Mouse (Mus musculus): ENCODE measurements at regions not wholly inside any gene's neighbourhood (a gene's known extent, or its start where the extent isn't known, plus 50 kb on each side); places are given as distances from the start of the nearest gene placed in this dataset.
"Not testable (repeated sequence)": the region's sequence is repeated elsewhere in the genome, so short reads cannot be mapped to it uniquely, and the experiment has no call there.

- ATAC-seq (replicated peaks; ENCODE audit: low FRiP score, poor library complexity, severe bottlenecking) = no peak
Measured at GRCm38 (mm10) chr3:21678265-21678664, 398.2 kb upstream of the Tbl1xr1 start.

DNA sequence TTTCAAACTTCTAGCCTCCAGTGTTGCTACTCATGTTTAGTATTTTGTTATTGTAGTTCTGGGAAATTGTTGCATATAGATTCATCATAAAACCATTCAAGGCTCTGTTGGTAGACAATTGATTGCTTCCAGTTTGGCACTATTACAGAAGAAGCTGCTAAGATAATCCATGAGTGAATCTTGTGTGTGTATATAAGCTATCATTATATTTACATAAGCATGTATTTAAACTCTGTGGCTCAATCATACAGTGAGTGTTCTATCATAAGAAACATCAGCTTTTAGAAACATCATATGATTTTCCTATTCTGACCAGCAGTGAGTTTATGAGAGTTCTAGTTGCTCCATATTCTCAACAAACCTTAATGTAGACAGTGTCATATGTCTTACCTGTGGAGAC is 397.7 kb upstream of the Tbl1xr1 start:
- ATAC-seq (replicated peaks; ENCODE audit: low FRiP score, poor library complexity, severe bottlenecking) = no peak

DNA sequence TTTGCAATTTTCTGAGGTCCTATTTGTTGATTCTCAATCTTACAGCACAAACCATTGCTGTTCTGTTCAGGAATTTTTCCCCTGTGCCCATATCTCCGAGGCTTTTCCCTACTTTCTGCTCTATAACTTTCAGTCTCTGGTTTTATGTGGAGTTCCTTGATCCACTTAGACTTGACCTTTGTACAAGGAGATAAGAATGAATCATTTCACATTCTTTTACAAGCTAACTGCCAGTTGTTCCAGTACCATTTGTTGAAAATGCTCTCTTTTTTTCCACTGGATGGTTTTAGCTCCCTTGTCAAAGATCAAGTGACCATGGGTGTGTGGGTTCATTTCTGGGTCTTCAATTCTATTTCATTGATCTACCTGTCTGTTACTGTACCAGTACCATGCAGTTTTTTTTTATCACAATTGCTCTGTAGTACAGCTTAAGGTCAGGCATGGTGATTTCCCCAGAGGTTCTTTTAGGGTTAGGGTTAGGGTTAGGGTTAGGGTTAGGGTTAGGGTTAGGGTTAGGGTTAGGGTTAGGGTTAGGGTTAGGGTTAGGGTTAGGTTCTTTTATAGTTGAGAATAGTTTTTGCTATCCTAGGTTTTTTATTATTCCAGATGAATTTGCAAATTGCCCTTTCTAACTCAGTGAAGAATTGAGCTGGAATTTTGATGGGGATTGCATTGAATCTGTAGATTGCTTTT is 378.3 kb upstream of the Tbl1xr1 start:
- ATAC-seq (replicated peaks; ENCODE audit: low FRiP score, poor library complexity, severe bottlenecking) = not testable (repeated sequence)

DNA sequence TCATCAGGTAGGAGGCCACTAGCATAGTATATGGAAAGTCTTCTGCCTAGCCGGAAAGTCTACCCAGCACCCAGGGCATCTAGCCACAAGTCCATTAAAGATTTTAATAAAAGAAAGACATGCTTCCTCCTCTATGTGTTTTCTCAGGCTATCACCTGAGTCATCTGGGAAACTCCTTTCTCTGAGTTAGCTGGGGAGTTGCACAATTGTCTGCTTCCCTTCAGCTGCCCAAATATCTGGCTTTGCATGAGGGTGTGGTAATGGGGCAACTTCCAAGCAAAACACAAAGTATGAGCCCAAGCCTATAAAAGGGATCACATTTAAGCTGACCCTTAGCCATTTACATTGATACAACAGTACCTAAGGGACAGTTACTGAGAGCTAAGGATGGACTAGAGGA is 376.9 kb upstream of the Tbl1xr1 start:
- ATAC-seq (replicated peaks; ENCODE audit: low FRiP score, poor library complexity, severe bottlenecking) = no peak

DNA sequence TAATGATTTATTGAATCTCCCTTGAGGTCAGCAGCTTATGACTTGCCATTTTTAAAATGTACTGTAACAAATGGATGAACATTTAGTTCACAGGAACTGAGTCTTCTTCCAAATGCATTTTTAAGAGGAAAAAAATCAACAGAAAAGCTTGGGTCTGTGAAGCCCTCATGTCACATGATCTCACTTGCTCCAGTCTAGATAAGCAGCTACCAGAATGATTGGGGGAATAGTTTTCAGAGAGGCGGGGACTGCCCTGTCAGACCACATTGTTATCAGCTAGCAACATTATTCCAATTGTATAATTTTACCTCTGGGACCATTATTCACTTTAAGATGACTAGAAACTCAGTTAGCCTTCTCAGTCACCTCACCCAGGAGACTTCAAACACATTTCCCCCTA is 376.1 kb upstream of the Tbl1xr1 start:
- ATAC-seq (replicated peaks; ENCODE audit: low FRiP score, poor library complexity, severe bottlenecking) = no peak

DNA sequence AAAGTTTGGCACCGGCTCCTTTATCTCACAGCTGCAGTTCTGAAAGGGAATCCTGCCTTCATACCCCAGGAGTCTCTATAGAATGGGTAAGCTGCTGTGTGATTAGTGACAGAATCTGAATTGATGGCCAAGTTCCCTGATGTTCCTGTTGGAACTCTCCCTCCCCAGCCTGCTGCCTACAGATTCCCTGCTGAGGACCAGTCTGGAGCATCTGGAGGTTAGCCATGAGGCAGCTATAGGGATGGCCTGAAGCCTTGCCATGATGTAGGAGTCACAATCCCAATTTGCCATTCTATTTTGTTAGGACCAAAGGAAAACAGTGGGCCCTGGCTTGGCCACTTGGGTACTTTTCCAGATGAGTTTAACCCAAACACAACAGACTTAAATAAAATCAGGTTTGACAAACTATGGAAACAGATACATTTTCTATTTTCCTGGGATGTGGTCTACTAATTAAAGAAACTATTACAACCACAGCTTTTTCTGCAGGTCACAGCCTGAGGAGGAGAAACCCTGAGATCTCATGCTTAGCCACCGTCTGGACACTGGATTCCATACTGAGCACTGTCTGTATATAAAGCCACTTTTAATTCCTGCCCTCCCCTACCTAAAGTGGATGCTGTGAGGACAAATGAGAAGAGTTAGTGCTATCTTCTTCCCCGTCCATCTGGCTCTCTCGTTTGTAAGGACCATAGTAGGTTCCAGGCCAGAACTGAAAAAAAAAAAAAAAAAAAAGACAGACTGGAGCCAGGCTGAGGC is 349.5 kb upstream of the Tbl1xr1 start:
- ATAC-seq (replicated peaks; ENCODE audit: low FRiP score, poor library complexity, severe bottlenecking) = no peak

GRCm38 (mm10) chr3:21728019-21728418 is 348.4 kb upstream of the Tbl1xr1 start:
- ATAC-seq (replicated peaks; ENCODE audit: low FRiP score, poor library complexity, severe bottlenecking) = no peak

- ATAC-seq (replicated peaks; ENCODE audit: low FRiP score, poor library complexity, severe bottlenecking) = no peak
Measured at GRCm38 (mm10) chr3:21729328-21729727, 347.1 kb upstream of the Tbl1xr1 start.

GRCm38 (mm10) chr3:21735688-21736087 is 340.8 kb upstream of the Tbl1xr1 start:
- ATAC-seq (replicated peaks; ENCODE audit: low FRiP score, poor library complexity, severe bottlenecking) = not testable (repeated sequence)

DNA sequence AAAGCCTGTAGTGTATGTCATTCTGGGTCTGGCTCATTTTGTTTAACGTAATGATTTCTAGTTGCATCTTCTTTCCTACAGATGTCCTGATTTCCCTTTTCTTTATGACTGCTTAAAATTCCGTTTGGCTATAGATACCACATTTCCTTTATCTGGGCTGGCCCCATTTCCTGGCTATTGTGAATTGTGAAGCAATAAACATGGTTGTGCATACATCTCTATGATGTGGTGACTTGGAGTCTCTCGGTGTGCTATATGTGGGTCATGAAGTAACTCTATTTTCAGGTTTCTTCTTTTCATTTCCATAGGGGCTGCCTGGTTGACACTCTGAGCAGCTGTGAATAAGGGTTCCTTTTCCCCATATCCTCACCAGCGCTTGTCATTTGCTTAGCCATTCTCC is 336.7 kb upstream of the Tbl1xr1 start:
- ATAC-seq (replicated peaks; ENCODE audit: low FRiP score, poor library complexity, severe bottlenecking) = no peak

DNA sequence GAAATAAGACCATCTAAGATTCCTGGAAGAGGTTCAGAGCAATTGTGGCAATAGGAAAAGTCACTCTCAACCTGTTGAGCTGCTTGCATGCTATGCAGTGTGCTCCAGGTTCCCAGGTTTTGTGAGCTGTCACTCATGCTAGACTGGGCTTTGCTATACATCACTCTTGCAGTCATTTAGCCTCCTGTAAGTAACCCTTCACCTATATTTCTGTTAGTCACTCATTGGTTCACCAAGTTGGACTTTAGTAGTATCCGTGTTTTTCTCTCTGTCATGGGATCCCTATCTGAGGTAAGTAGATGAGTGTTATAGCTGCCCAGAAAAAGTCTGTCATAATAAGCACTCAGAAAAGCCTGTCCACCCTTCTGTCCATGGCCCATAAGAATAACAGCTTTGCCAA is 332.3 kb upstream of the Tbl1xr1 start:
- ATAC-seq (replicated peaks; ENCODE audit: low FRiP score, poor library complexity, severe bottlenecking) = no peak

- no peak for ATAC-seq (replicated peaks; ENCODE audit: low FRiP score, poor library complexity, severe bottlenecking)
Measured at GRCm38 (mm10) chr3:21760516-21761218, 315.8 kb upstream of the Tbl1xr1 start.

DNA sequence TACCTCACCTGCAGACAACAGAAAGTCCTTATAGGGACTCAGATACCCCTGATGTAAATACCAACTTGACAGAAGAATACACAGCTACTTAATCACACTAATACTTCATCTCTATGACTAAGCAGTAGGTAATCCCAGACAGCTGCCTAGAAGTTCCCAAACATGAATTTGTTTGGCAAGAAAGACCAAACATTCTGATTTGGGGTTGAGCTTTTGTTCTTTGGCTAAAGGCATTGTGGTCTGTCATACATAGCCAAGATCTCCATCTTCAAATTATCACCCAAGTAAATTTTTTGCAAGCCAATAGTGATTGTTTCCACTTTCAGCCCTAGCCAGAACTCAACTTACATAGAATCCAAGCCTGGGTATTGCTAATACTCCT is 315.2 kb upstream of the Tbl1xr1 start:
- ATAC-seq (replicated peaks; ENCODE audit: low FRiP score, poor library complexity, severe bottlenecking) = no peak

DNA sequence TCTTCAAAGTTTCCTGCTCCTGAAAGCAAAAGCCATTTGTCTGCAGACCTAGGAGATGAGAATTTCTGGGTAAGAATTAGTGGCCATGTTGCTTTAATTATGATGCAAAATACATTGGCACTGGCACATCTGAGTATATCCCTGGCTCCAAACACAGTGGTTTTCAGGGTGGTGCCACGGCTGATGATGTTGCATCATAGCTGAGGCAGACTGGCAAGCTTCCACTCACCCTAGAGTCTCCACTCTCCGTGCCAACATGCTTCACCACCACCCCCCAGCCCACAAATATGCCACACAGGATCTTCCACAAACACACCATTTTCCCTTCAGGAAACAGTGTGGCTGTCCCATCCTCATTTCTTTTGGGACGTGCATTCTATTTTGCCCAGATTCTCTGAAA is 314.5 kb upstream of the Tbl1xr1 start:
- no peak for ATAC-seq (replicated peaks; ENCODE audit: low FRiP score, poor library complexity, severe bottlenecking)

- no peak for ATAC-seq (replicated peaks; ENCODE audit: low FRiP score, poor library complexity, severe bottlenecking)
Measured at GRCm38 (mm10) chr3:21768081-21768480, 308.4 kb upstream of the Tbl1xr1 start.

- ATAC-seq (replicated peaks; ENCODE audit: low FRiP score, poor library complexity, severe bottlenecking) = no peak
Measured at GRCm38 (mm10) chr3:21769920-21770547, 306.4 kb upstream of the Tbl1xr1 start.

DNA sequence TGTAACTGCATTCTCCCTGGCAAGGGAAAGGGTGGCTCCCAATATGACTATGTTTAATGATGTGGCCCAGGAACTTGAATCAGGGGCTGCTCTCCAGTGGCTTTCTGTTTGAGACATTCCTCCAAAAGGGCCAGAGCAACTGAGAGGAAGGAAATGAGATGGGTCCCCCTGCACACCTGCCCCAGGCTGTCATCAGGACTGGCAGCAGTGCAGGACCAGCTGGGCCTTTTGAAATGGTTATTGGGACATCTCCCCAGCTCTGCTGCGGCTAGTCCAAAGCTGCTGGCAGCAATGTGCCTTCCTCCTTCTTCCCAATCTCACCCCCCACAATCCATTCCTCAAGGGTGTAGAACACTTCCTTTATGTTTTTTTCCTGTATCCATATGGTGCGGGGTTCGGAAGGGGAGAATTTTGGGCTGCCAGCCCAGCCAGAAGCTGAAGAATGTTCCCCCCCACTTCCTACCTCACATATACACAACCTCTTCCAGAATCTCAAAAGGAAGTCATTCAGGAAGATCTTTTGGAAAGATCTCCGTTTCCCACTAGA is 304.6 kb upstream of the Tbl1xr1 start:
- no peak for ATAC-seq (replicated peaks; ENCODE audit: low FRiP score, poor library complexity, severe bottlenecking)

DNA sequence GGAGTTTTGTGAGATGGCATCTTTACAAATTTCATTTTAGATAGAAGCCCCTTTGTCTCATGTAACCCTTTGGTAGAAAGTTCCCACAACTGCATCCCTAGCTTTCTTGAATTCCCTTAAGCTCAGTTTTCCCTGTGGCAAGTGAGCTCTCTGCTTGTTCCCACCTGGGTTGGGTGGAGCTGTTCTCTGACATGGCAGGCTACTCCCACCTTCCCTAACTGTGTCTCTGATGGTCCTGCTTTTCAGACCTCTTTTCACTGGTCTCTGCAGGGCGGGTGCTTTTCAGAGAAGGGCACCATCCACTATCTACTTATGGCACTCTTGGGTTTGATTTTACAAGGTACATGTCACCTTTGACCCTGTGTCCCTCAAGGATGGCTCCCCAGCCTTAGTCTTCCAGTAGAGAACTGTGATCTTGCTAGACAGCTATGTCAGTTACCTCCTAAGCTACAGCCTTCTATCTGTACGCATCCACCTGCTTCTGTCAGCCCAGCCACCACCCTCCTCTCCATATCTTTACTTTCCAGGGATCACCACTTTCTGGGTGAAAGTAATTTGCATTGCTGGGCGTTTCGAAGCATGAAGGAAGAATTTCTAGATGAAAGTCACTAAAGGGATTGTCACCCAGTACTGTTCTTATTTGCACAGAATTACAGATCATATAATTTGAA is 302.1 kb upstream of the Tbl1xr1 start:
- ATAC-seq (replicated peaks; ENCODE audit: low FRiP score, poor library complexity, severe bottlenecking) = peak; percentile 92

GRCm38 (mm10) chr3:21778789-21779188 is 297.7 kb upstream of the Tbl1xr1 start:
- no peak for ATAC-seq (replicated peaks; ENCODE audit: low FRiP score, poor library complexity, severe bottlenecking)
